Mouse (Mus musculus): ENCODE measurements around the gene Dlx4.

The Dlx4 gene

GRCm38 (mm10) chr11:95145851-95146403 is at the start of gene Dlx4:
Gene Dlx4, minus strand, starts transcription at chr11:95146263.
- DNase-seq (ENCODE audit: low spot score) = peak; percentile 41

GRCm38 (mm10) chr11:95189863-95190262 is 43.8 kb upstream of the Dlx4 start:
- no peak for DNase-seq (ENCODE audit: low spot score)

GRCm38 (mm10) chr11:95186826-95187225 is 40.8 kb upstream of the Dlx4 start:
- DNase-seq (ENCODE audit: low spot score) = peak; percentile 25

- DNase-seq (ENCODE audit: low spot score) = no peak
Observed at GRCm38 (mm10) chr11:95185700-95186099, 39.6 kb upstream of the Dlx4 start.

GRCm38 (mm10) chr11:95184561-95184960 is 38.5 kb upstream of the Dlx4 start:
- DNase-seq (ENCODE audit: low spot score) = no peak

GRCm38 (mm10) chr11:95179311-95179710 is 33.2 kb upstream of the Dlx4 start:
- DNase-seq (ENCODE audit: low spot score) = no peak

GRCm38 (mm10) chr11:95165857-95166256 is 19.8 kb upstream of the Dlx4 start:
- DNase-seq (ENCODE audit: low spot score) = no peak

GRCm38 (mm10) chr11:95161708-95162107 is 15.6 kb upstream of the Dlx4 start:
- no peak for DNase-seq (ENCODE audit: low spot score)

GRCm38 (mm10) chr11:95160693-95161092 is 14.6 kb upstream of the Dlx4 start:
- DNase-seq (ENCODE audit: low spot score) = no peak

GRCm38 (mm10) chr11:95159763-95160371 is 13.8 kb upstream of the Dlx4 start:
- DNase-seq (ENCODE audit: low spot score) = no peak

- no peak for DNase-seq (ENCODE audit: low spot score)
Observed at GRCm38 (mm10) chr11:95157872-95158271, 11.8 kb upstream of the Dlx4 start.

GRCm38 (mm10) chr11:95157356-95157755 is 11.3 kb upstream of the Dlx4 start:
- DNase-seq (ENCODE audit: low spot score) = no peak

- DNase-seq (ENCODE audit: low spot score) = no peak
Observed at GRCm38 (mm10) chr11:95155511-95155910, 9.4 kb upstream of the Dlx4 start.

- DNase-seq (ENCODE audit: low spot score) = no peak
Observed at GRCm38 (mm10) chr11:95153681-95154080, 7.6 kb upstream of the Dlx4 start.

GRCm38 (mm10) chr11:95153116-95153515 is 7.1 kb upstream of the Dlx4 start:
- DNase-seq (ENCODE audit: low spot score) = no peak

GRCm38 (mm10) chr11:95150269-95151049 is 4.4 kb upstream of the Dlx4 start:
- peak; percentile 21 for DNase-seq (ENCODE audit: low spot score)

- no peak for DNase-seq (ENCODE audit: low spot score)
Observed at GRCm38 (mm10) chr11:95149462-95150268, 3.6 kb upstream of the Dlx4 start.

GRCm38 (mm10) chr11:95148754-95149153 is 2.7 kb upstream of the Dlx4 start:
- no peak for DNase-seq (ENCODE audit: low spot score)

- DNase-seq (ENCODE audit: low spot score) = no peak
Observed at GRCm38 (mm10) chr11:95144946-95145483, 1.0 kb downstream of the Dlx4 start.

GRCm38 (mm10) chr11:95144091-95144945 is 1.7 kb downstream of the Dlx4 start:
- DNase-seq (ENCODE audit: low spot score) = no peak

GRCm38 (mm10) chr11:95143663-95144062 is 2.4 kb downstream of the Dlx4 start:
- DNase-seq (ENCODE audit: low spot score) = no peak

Data from ovary, postnatal 36 days (tissue).